ENCODE assay signal across 9 mouse cellular contexts in genomic region chr7:74011976-74012857, GRCm38 (mm10). TPM values are rescaled to one million over a fixed set of nuclear protein-coding genes. Genes with fewer than 3 reads are reported as not detected.
DNase-seq lines count a peak whose midpoint lies in the region; ATAC-seq lines count a peak whose summit lies in the region.
"Had no signal": no experiment of that assay in that cellular context is flagged by ENCODE, and none has a peak within 500 bp of the region (broad histone marks: within the 10 kb centered on the region; RNA-seq: fewer than 3 reads in every experiment).

No protein-coding gene starts in this region.

- H3K4me2 ChIP-seq in liver, embryonic 11.5 days: peak overlapping the region; percentile 83
- H3K4me2 ChIP-seq in stomach, embryonic 15.5 days: peak overlapping the region; percentile 99

- H3K27me3 ChIP-seq in heart, embryonic 10.5 days (ENCODE audit: insufficient read depth, poor library complexity, severe bottlenecking): peaks cover 72% of the 10 kb centered on the region
- peaks cover 43% of the 10 kb centered on the region for H3K27me3 ChIP-seq in liver, embryonic 11.5 days (replicated peaks; ENCODE audit: control insufficient read depth, insufficient read depth, low read length)
- 0 out of 2 replicates have a peak, but pooled peaks cover 6% of the 10 kb centered on the region for H3K27me3 ChIP-seq in stomach, embryonic 15.5 days (replicated peaks)

- 4% methylated on average over 43 of the region's 43 CpGs for WGBS in heart, embryonic 10.5 days
- WGBS in liver, embryonic 11.5 days: 5% methylated on average over 43 of the region's 43 CpGs
- 3% methylated on average over 43 of the region's 43 CpGs for WGBS in stomach, embryonic 15.5 days

- H3K9me3 ChIP-seq in heart, embryonic 10.5 days: no peaks in the 10 kb centered on the region
- no peaks in the 10 kb centered on the region for H3K9me3 ChIP-seq in liver, embryonic 11.5 days (ENCODE audit: control insufficient read depth, low read length)
- no peaks in the 10 kb centered on the region for H3K9me3 ChIP-seq in stomach, embryonic 15.5 days

- no peak for ATAC-seq in liver, embryonic 11.5 days (replicated peaks; ENCODE audit: low FRiP score)
- ATAC-seq in stomach, embryonic 15.5 days (ENCODE audit: insufficient read depth, low FRiP score, low read depth): peak; percentile 36; the same call in 1 of the 2 replicates

- peaks cover 15% of the 10 kb centered on the region for H3K4me1 ChIP-seq in heart, embryonic 10.5 days
- H3K4me1 ChIP-seq in liver, embryonic 11.5 days (replicated peaks; ENCODE audit: control insufficient read depth, insufficient read depth, low read length): no peaks in the 10 kb centered on the region
- peaks cover 9% of the 10 kb centered on the region; the same call in 1 of the 2 replicates for H3K4me1 ChIP-seq in stomach, embryonic 15.5 days

- peak overlapping the region; percentile 85 for H3K27ac ChIP-seq in heart, embryonic 10.5 days
- H3K27ac ChIP-seq in liver, embryonic 11.5 days (ENCODE audit: low read depth, low read length): no peak overlapping the region
- H3K27ac ChIP-seq in stomach, embryonic 15.5 days: peak overlapping the region; percentile 71; the same call in 1 of the 2 replicates

- no peak for DNase-seq in heart, embryonic 10.5 days (ENCODE audit: low spot score)
- no peak for DNase-seq in heart, adult 8-10 months (ENCODE audit: low spot score)
- DNase-seq in ZHBTc4 (ENCODE audit: low read depth, low spot score): peak; percentile 58
- DNase-seq in forelimb bud, embryonic 11.5 days (ENCODE audit: low read depth, low spot score): peak; percentile 13
- peak; percentile 36 for DNase-seq in liver, embryonic 11.5 days (ENCODE audit: low spot score)
- no peak for DNase-seq in frontal cortex, postnatal 36 days (ENCODE audit: low spot score in 2 of 2)
- DNase-seq in ovary, postnatal 36 days (ENCODE audit: low spot score): no peak

- peak overlapping the region; percentile 48 for H3K9ac ChIP-seq in liver, embryonic 11.5 days (ENCODE audit: low read depth, low read length)
- H3K9ac ChIP-seq in stomach, embryonic 15.5 days: peak overlapping the region; percentile 60

- H3K36me3 ChIP-seq in heart, embryonic 10.5 days: no peaks in the 10 kb centered on the region
- no peaks in the 10 kb centered on the region for H3K36me3 ChIP-seq in liver, embryonic 11.5 days (ENCODE audit: control insufficient read depth, insufficient read depth, low read length)
- no peaks in the 10 kb centered on the region for H3K36me3 ChIP-seq in stomach, embryonic 15.5 days

- H3K4me3 ChIP-seq in heart, embryonic 10.5 days: peak overlapping the region; percentile 78
- H3K4me3 ChIP-seq in liver, embryonic 11.5 days (ENCODE audit: low read depth, low read length): peak overlapping the region; percentile 57
- H3K4me3 ChIP-seq in stomach, embryonic 15.5 days (replicated peaks): peak overlapping the region; percentile 74

RNA-seq across cellular contexts. Expression of gene St8sia2, which starts 1.3 kb away (rescaled TPM):
- polyA plus RNA-seq in heart, embryonic 10.5 days (2016; fragmentation: Nextera tagmentation; extraction: Ambion mirVana): 3.4 and 5.5 TPM in 2 replicates
- total RNA-seq in heart, adult 8-10 months (2022): under 1 TPM; 0.09 to 0.28 (median 0.18) TPM
- 3.4 and 3.5 TPM in 2 replicates for polyA plus RNA-seq in liver, embryonic 11.5 days (2014; fragmentation: Nextera tagmentation; extraction: Ambion mirVana)
- polyA plus RNA-seq in stomach, embryonic 15.5 days (2015; fragmentation: Nextera tagmentation; extraction: Ambion mirVana): 6.2 and 8.0 TPM in 2 replicates
- total RNA-seq: MEL had no signal

Comparison
In these comparisons a context has a peak if more than half of its experiments do, and no peak if none do; other contexts are left out.
1. DNase-seq: peak in ZHBTc4 (single experiment), forelimb bud, embryonic 11.5 days (single experiment) and liver, embryonic 11.5 days (single experiment); none in heart, embryonic 10.5 days (single experiment), heart, adult 8-10 months (single experiment), frontal cortex, postnatal 36 days (0 of 2) and ovary, postnatal 36 days (single experiment).
2. Peak in every context shown above with its lines, with median percentiles within 50 percentile points of each other: H3K4me3 ChIP-seq.